Mouse (Mus musculus) neural tube, embryonic 13.5 days (tissue): Measurements from ENCODE around the gene Denr. TPM values are rescaled to one million over a fixed set of nuclear protein-coding genes. Genes with fewer than 3 reads are reported as not detected.

Source experiments
- ATAC-seq: fragments of 200-750 bp; cut with Nextera tagmentation; 2 replicates; pipeline ENCODE4 v1.8.0; 2017; ENCODE audit warnings: low read depth, mild to moderate bottlenecking, moderate TSS enrichment, moderate library complexity
- H3K27ac ChIP-seq: fragments of 300-500 bp; sonication (generic); replicated peaks from 2 replicates; pipeline ENCODE4 v1.5.1; 2015; ENCODE audit warnings: moderate library complexity, mild to moderate bottlenecking, inconsistent platforms
- H3K27me3 ChIP-seq: fragments of 300-500 bp; sonication (generic); 2 replicates; pipeline ENCODE4 v1.6.1; 2015; ENCODE audit warnings: mild to moderate bottlenecking, inconsistent platforms
- H3K36me3 ChIP-seq: fragments of 300-500 bp; sonication (generic); 2 replicates; pipeline ENCODE4 v1.6.1; 2015; ENCODE audit warnings: mild to moderate bottlenecking, inconsistent platforms
- H3K4me1 ChIP-seq: fragments of 300-500 bp; sonication (generic); replicated peaks from 2 replicates; pipeline ENCODE4 v1.6.1; 2015; ENCODE audit warnings: inconsistent platforms
- H3K4me2 ChIP-seq: fragments of 300-500 bp; sonication (generic); 2 replicates; pipeline ENCODE4 v1.6.1; 2015; ENCODE audit warnings: inconsistent platforms, mild to moderate bottlenecking, moderate library complexity
- H3K4me3 ChIP-seq: fragments of 300-500 bp; sonication (generic); 2 replicates; pipeline ENCODE4 v1.5.1; 2015; ENCODE audit warnings: mild to moderate bottlenecking, inconsistent platforms
- H3K9ac ChIP-seq: fragments of 300-500 bp; sonication (generic); 2 replicates; pipeline ENCODE4 v1.6.1; 2015; ENCODE audit warnings: moderate library complexity, mild to moderate bottlenecking, inconsistent platforms
- H3K9me3 ChIP-seq: fragments of 300-500 bp; sonication (generic); 2 replicates; pipeline ENCODE4 v1.6.1; 2016; ENCODE audit warnings: inconsistent platforms
- WGBS: fragments of 180-500 bp; shearing (Covaris S2); methylation state at CpG from one replicate; pipeline ENCODE4 v1.1.7; 2015; 5-methylcytosine and 5-hydroxymethylcytosine counted together
- polyA plus RNA-seq: library from polyadenylated mRNA; unstranded; fragments of >200 nt; fragmentation: Nextera tagmentation; extraction: Ambion mirVana; gene quantifications from 2 replicates; pipeline ENCODE4 v1.2.1, GENCODE M21; 2015

The Denr gene
- polyA plus RNA-seq, 1 experiment from 2014 or later: 133 TPM

- H3K9ac ChIP-seq: no peak overlapping the region
Observed at GRCm38 (mm10) chr5:123922112-123922511, 15.1 kb downstream of the Denr start.

DNA sequence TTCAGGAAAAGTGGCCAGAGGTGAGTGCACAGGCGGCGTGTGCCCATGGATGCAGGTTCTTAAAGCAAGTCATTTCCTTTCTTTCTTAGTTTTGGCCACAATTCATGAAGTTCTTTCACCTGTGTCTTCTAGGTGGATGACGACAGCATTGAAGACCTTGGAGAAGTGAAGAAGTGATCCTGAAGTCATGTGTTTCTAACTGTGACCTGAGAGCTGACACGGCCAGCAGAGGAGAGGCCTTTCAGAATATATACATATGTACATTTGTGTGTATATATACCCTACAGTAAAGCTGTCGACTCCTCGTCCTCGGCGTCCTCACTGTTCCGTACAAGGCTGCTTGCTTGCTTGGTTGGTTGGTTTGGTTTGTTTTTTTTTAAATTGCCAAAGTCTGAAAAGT lies 20.1 kb downstream of the Denr start, which contains the start of gene Gm43518:
TSS of gene Gm43518 (plus strand) at position 301 of the 400 bp plus-strand sequence.
- H3K36me3 ChIP-seq: peaks cover 68% of the 10 kb centered on the region
- no peak within 1 kb of the TSS for H3K27ac ChIP-seq
- WGBS: 92% methylated on average over 9 of the region's 9 CpGs

More at GRCm38 (mm10) chr5:123922112-123922511, 15.1 kb downstream of the Denr start:
- 91% methylated on average over 6 of the region's 6 CpGs for WGBS
- no peaks in the 10 kb centered on the region for H3K27me3 ChIP-seq
- H3K4me1 ChIP-seq: no peaks in the 10 kb centered on the region
- H3K4me2 ChIP-seq: no peak overlapping the region
- no peak overlapping the region for H3K27ac ChIP-seq
- no peaks in the 10 kb centered on the region for H3K9me3 ChIP-seq
- ATAC-seq: no peak
- H3K4me3 ChIP-seq: no peak overlapping the region
- peaks cover 97% of the 10 kb centered on the region for H3K36me3 ChIP-seq

GRCm38 (mm10) chr5:123930508-123930989 lies 23.6 kb downstream of the Denr start, which contains the start of gene Ccdc62:
Ccdc62 (plus strand) TSS chr5:123930679.
- ATAC-seq: peak; percentile 99
- no peaks in the 10 kb centered on the region for H3K27me3 ChIP-seq
- H3K4me2 ChIP-seq: peak within 1 kb of the TSS; percentile 75
- WGBS: under 1% methylated on average over 56 of the region's 56 CpGs
- H3K27ac ChIP-seq: peak within 1 kb of the TSS; percentile 92
- peaks cover 34% of the 10 kb centered on the region for H3K36me3 ChIP-seq
- peak within 1 kb of the TSS; percentile 94 for H3K9ac ChIP-seq
- no peaks in the 10 kb centered on the region for H3K9me3 ChIP-seq
- peaks cover 12% of the 10 kb centered on the region for H3K4me1 ChIP-seq
- H3K4me3 ChIP-seq: peak within 1 kb of the TSS; percentile 75

More for the DNA sequence above, 20.1 kb downstream of the Denr start, which contains the start of gene Gm43518:
- Histone ChIP-seq H3K9ac (no peak within 1 kb of the TSS), H3K27me3 (no peaks in the 10 kb centered on the region), H3K4me1 (peaks cover 12% of the 10 kb centered on the region), H3K4me3 (no peak within 1 kb of the TSS), H3K4me2 (no peak within 1 kb of the TSS), H3K9me3 (no peaks in the 10 kb centered on the region)
- ATAC-seq: no peak

DNA sequence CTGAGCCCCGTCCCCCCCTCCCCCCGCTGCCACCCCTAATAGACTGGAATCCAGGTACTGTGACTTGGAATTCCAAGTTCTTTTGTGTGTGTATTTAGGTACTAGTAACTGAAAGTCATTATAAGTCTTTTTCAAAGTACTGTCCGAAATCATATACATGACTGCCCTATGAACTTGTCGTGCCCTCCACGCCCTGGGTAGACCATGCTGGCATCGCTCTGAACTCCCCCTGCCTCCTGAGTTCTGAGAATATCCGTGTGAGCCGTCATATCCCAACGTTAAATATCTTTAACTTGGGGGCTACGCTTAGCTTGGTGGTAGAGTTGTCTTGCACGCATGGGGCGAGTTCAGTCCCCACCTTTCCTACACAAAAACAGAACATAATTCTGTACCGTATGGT lies 24.2 kb downstream of the Denr start:
- Histone ChIP-seq H3K9ac (peak overlapping the region; percentile 94), H3K9me3 (no peaks in the 10 kb centered on the region), H3K27me3 (no peaks in the 10 kb centered on the region), H3K4me3 (peak overlapping the region; percentile 75), H3K4me2 (peak overlapping the region; percentile 75), H3K4me1 (peaks cover 12% of the 10 kb centered on the region), H3K27ac (0 out of 2 replicates have a peak overlapping the region, but pooled peaks have one; percentile 92), H3K36me3 (peaks cover 28% of the 10 kb centered on the region)
- whole genome bisulfite sequencing: 53% methylated on average over 13 of the region's 13 CpGs
- peak; percentile 7; the same call in 1 of the 2 replicates for ATAC-seq

DNA sequence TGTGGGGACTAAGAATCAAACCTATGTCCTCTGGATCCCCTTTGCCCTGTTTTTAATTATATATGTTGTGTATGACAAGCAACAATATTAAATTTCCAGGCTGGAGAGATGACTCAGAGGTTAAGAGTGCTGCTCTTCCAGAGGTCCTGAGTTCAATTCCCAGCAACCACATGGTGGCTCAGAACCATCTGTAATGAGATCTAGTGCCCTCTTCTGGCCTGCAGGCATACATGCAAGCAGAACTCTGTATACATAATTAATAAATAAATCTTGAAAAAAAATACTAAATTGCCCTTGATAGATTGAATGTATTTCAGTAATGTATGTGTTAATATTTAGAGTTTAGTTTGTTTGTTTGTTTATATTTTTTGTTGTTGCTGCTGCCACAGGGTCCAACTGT lies 26.0 kb downstream of the Denr start:
- no peaks in the 10 kb centered on the region for H3K27me3 ChIP-seq
- H3K9ac ChIP-seq: no peak overlapping the region
- H3K9me3 ChIP-seq: no peaks in the 10 kb centered on the region
- H3K4me3 ChIP-seq: no peak overlapping the region
- H3K36me3 ChIP-seq: peaks cover 10% of the 10 kb centered on the region
- peaks cover 12% of the 10 kb centered on the region for H3K4me1 ChIP-seq
- no peak overlapping the region for H3K27ac ChIP-seq
- no peak for ATAC-seq
- H3K4me2 ChIP-seq: no peak overlapping the region

DNA sequence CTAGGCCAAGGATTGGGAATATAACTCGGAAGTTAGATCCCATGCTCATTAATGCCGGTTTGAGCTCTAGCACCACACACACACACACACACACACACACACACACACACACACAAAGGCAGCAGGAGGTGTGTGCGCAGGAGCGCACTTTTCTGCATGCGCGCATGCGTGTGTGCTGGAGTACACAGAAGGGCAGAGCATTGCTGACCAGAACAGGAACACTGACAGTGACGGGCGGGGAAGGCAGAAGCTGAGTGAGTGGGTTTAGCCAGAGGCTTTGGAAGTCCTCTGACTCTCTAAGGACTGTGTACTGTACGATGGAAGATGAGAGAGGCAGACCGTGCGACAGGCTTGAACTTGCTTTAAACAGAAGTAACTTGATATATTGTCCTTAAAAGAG lies 26.6 kb downstream of the Denr start:
- Histone ChIP-seq H3K9ac (0 out of 2 replicates have a peak overlapping the region, but pooled peaks have one; percentile 34), H3K27me3 (no peaks in the 10 kb centered on the region), H3K4me1 (peaks cover 12% of the 10 kb centered on the region), H3K4me3 (no peak overlapping the region), H3K27ac (no peak overlapping the region), H3K4me2 (no peak overlapping the region), H3K36me3 (peaks cover 4% of the 10 kb centered on the region), H3K9me3 (no peaks in the 10 kb centered on the region)
- no peak for ATAC-seq
- WGBS: 86% methylated on average over 12 of the region's 12 CpGs

DNA sequence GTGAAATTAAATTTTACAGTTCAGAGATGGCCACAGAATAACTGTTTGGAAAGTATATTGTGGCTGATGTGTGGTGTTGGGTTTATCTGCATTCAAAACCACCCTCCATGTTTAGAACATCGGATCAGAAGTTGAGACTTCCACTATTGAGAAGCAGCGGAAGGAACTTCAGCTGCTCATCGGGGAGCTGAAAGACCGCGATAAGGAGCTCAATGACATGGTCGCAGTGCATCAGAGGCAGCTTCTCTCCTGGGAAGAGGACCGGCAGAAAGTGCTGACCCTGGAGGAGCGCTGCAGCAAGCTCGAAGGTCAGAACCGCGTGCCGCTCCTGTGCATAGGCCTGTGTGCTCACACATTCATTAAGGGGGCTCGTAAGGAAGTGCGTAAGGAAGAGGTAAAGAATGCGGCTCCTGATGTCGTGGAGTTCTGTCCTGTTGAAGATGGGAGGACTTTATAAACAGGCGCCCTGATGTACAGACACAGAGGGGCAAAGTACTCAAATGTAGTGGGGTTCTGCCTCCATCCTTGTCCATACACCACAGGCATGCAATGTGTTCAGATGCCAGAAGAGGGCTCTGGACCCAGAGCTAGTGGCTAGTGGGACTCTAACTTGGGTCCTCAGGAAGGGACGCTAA lies 27.1 kb downstream of the Denr start:
- H3K36me3 ChIP-seq: no peaks in the 10 kb centered on the region
- WGBS: 41% methylated on average over 18 of the region's 18 CpGs
- ATAC-seq: no peak
- peaks cover 12% of the 10 kb centered on the region for H3K4me1 ChIP-seq
- H3K9me3 ChIP-seq: no peaks in the 10 kb centered on the region
- no peaks in the 10 kb centered on the region for H3K27me3 ChIP-seq
- H3K4me2 ChIP-seq: no peak overlapping the region
- H3K27ac ChIP-seq: no peak overlapping the region
- H3K4me3 ChIP-seq: no peak overlapping the region
- H3K9ac ChIP-seq: 0 out of 2 replicates have a peak overlapping the region, but pooled peaks have one; percentile 34

DNA sequence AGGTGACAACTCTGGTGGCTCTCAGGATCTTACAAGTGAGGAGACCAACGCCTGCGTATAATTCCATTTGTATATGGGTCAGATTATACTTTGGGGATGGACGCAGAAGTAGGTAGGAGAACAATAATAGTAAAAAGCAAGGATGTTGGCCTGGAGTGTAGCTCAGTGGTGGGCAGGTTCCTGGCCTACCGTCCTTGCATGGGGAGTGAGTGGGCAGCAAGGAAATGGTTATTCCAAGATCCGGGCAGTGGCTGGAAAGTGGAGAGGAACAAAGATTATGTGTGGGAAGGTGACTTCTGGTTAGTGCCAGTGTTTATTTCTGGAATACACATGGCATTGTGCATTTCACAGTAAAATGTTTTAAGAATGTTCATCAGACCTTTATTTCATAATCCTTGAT lies 29.0 kb downstream of the Denr start:
- Histone ChIP-seq H3K27me3 (no peaks in the 10 kb centered on the region), H3K4me2 (no peak overlapping the region), H3K4me3 (no peak overlapping the region), H3K9ac (no peak overlapping the region), H3K36me3 (no peaks in the 10 kb centered on the region), H3K4me1 (peaks cover 6% of the 10 kb centered on the region), H3K9me3 (no peaks in the 10 kb centered on the region), H3K27ac (no peak overlapping the region)
- 85% methylated on average over 5 of the region's 5 CpGs for WGBS
- no peak for ATAC-seq

DNA sequence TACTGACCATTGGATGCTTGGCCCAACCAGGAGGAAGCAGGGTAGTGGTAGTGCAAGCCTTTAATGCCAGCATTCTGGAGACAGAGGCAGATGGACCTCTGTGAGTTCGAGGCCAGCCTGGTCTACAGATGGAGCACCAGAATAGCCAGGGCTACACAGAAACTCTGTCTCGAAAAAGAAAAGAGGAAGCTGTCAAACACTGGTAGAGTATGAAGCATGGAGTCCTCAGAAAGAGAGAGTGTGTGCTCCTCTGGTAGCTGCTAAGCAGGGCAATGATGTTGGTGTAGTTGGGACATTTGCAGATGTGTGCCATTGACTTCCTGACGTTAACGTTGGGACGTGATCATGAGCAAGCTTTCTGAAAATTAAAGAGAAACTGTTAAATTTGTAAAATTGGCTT lies 31.5 kb downstream of the Denr start:
- no peak overlapping the region for H3K4me3 ChIP-seq
- no peaks in the 10 kb centered on the region for H3K36me3 ChIP-seq
- no peaks in the 10 kb centered on the region for H3K4me1 ChIP-seq
- no peak overlapping the region for H3K9ac ChIP-seq
- H3K27me3 ChIP-seq: no peaks in the 10 kb centered on the region
- WGBS: 92% methylated on average over 5 of the region's 5 CpGs
- H3K9me3 ChIP-seq: no peaks in the 10 kb centered on the region
- ATAC-seq: no peak
- H3K4me2 ChIP-seq: no peak overlapping the region
- no peak overlapping the region for H3K27ac ChIP-seq

DNA sequence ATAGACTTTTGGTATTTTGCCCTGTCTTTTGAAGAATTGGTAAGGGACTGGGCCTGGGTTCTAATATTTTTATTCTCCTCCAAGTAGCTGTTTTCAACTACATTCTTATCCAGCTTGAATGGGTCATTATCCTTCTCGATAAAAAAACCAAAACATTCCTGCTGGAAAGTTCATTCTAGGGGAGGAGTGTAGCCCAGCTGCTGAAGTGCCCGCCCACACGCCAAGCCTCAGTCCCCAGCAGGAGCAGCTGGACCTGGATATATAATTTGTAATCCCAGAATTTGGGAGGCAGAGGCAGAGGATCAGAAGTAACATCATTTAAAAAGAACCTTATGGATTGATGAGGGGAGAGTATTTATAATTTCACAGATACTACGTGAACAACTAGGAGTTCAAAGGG lies 39.6 kb downstream of the Denr start:
- 76% methylated on average over 4 of the region's 4 CpGs for WGBS
- ATAC-seq: no peak

DNA sequence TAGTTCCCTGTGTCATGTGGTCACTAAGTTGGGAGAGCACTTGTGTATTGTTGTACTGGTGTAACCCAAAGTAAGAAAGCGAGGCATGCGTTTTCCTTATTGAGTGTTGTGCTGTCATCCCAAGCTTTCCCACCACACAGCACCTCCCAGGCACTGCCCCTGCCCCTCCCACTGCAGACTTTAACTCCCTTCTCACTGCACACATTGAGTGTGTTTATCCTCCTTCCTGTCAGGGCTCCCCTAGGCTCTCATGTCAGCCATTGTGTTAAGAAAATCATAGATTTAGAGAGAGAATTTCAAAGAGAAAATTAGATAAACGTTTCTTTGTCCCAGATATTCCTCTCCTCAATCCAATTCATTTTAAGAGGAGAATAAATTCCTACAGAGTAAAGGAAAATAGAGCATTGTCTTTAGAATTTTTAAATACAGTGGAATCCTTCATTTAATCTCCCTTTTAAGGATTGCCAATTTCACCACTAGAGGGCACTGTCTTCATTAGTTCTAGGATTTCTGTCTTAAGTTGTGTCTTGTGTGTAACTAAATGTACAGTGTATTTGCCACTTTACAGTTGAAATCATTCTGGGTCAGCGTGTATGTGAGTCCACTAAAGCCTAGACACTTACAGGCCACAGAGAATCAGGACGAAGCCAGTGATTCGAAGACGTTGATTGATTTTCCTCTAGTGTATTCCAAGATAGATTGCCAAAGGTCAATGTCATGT lies 40.2 kb downstream of the Denr start:
- H3K27ac ChIP-seq: no peak overlapping the region
- no peaks in the 10 kb centered on the region for H3K36me3 ChIP-seq
- 50% methylated on average over 7 of the region's 7 CpGs for WGBS
- no peak overlapping the region for H3K4me2 ChIP-seq
- no peaks in the 10 kb centered on the region for H3K4me1 ChIP-seq
- no peak overlapping the region for H3K9ac ChIP-seq
- no peak overlapping the region for H3K4me3 ChIP-seq
- ATAC-seq: no peak
- 0 out of 2 replicates have a peak, but pooled peaks cover 3% of the 10 kb centered on the region for H3K27me3 ChIP-seq
- no peaks in the 10 kb centered on the region for H3K9me3 ChIP-seq

More for the DNA sequence above, 39.6 kb downstream of the Denr start:
- H3K36me3 ChIP-seq: no peaks in the 10 kb centered on the region
- no peaks in the 10 kb centered on the region for H3K4me1 ChIP-seq
- H3K4me3 ChIP-seq: no peak overlapping the region
- H3K4me2 ChIP-seq: no peak overlapping the region
- H3K9ac ChIP-seq: no peak overlapping the region
- H3K27ac ChIP-seq: no peak overlapping the region
- no peaks in the 10 kb centered on the region for H3K9me3 ChIP-seq
- 0 out of 2 replicates have a peak, but pooled peaks cover 3% of the 10 kb centered on the region for H3K27me3 ChIP-seq

DNA sequence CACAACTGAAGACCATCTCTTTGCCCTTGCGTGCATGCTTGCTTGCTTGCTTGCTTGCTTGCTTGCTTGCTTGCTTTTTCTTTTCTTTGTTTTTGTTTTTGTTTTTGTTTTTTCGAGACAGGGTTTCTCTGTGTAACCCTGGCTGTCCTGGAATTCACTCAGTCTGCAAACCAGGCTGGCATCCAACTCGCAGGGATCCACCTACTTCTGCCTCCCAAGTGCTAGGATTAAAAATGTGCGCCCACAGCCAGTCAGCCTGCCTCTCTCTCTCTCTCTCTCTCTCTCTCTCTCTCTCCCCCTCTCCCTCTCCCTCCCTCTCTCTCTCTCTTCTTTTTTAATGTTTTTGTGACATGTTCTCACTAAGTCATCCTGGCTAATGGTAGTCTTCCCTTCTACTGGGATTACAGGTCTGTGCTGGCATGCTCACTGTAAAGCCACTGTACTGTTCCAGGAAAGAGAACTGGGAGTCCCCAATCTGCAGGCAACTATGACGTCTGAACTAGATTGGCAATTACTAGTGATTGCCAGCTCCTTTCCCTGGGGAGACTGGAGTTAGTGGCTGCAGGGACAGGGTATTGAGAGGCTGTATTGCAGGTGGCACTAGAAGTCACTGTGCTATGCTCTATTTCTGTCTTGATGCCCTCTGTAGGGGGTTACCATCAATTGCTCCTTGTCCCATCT lies 45.5 kb downstream of the Denr start:
- H3K4me1 ChIP-seq: no peaks in the 10 kb centered on the region
- H3K4me3 ChIP-seq: no peak overlapping the region
- no peaks in the 10 kb centered on the region for H3K36me3 ChIP-seq
- peaks cover 6% of the 10 kb centered on the region; the same call in 1 of the 2 replicates for H3K27me3 ChIP-seq
- H3K9ac ChIP-seq: no peak overlapping the region
- ATAC-seq: no peak
- WGBS: 63% methylated on average over 5 of the region's 5 CpGs
- no peak overlapping the region for H3K4me2 ChIP-seq
- H3K27ac ChIP-seq: no peak overlapping the region
- no peaks in the 10 kb centered on the region for H3K9me3 ChIP-seq
